Mouse (Mus musculus): Measurements from ENCODE around the gene Pou2f2. TPM values are rescaled to one million over a fixed set of nuclear protein-coding genes. Genes with fewer than 3 reads are reported as not detected.

Gene Pou2f2
- total RNA-seq, 2 experiments from 2014 or later, result 1.6 to 4.2 TPM

DNA sequence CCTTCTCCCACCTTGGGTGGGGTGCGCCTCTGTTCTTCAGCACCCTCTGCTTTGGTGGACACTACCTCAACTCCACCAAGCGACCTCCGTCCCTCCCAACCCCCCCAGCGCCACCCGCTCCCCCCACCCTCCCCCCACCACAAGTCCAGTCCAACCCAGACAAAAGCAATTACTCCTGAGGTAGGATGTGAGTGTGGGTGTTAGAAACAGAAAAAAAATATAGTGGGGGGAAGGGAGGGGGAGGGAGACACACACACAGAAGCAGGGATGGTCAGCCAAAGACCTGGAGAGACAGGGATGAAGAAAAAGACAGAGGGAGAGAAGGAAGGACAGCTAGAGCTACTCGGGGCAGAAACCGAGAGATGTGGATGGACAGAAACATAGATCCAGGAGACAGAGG, 25.7 kb downstream of the Pou2f2 start:
- no peak for ATAC-seq (replicated peaks; ENCODE audit: low FRiP score, poor library complexity, severe bottlenecking)

GRCm38 (mm10) chr7:25151916-25152556, 27.5 kb downstream of the Pou2f2 start:
- no peak for ATAC-seq (replicated peaks; ENCODE audit: low FRiP score, poor library complexity, severe bottlenecking)

DNA sequence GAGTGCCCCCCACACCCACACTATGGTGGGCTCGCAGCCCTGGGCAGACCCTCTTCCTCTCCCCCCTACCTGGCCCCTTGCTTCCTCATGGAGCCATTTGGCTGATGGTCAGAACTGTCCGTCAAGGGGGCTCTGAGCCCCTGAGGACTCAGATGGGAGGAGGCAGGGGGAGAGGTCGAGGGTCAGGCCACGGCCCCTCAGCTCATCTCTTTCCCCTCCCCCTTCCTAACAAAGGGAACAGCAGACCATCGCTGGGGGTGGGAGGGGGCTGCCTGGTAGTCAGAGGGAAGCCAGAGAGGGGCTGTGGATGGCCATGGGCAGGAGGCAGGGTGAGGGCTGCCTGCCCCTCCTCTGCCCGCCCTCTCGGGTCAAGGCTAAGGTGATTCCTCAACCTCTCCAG, 28.5 kb downstream of the Pou2f2 start:
- ATAC-seq (replicated peaks; ENCODE audit: low FRiP score, poor library complexity, severe bottlenecking), result no peak

DNA sequence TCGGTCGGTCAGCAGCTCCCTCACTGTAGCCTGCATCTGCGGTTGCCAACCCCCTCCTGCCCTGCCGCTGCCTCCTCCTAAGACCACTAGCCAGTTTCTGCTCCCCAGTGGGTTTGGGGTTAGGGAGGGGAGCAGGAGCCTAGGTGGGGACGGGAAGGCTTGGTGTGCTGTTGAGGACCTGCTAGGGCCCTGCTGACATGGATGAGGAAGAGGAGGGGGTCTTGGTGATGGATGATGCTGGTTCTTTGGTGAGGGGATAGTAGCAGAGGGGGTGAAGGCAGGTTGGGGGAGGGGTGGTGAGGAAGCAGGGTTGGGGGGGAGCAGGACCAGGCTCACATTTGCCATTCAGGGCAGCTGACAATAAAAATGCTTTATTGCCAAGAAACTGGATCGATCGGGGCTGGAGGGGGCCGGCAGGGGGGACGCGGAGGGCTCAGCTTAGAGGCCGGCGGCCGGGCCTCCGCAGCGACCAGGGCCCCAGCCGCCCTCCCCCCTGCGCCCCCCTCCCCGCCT, 29.3 kb downstream of the Pou2f2 start:
- no peak for ATAC-seq (replicated peaks; ENCODE audit: low FRiP score, poor library complexity, severe bottlenecking)

DNA sequence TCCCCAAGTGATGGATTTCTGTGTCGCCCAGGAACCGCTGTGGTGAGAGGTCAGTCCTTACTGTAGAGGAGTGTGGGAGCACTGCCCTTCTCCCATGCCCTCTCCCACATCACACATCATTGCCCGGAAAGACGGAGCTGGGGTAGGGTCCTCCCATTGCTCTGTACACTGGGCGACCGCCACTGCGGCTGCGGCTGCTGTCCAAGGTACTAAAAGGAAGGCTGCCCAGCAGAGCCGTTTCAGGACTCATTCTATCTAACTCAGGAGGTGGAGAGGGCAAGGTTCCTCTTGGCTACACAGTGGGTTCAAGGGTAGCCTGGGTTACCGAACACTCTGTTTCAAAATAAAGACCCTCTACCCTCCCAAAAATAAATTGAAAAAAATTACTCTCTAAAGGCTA, 33.6 kb downstream of the Pou2f2 start:
- no peak for ATAC-seq (replicated peaks; ENCODE audit: low FRiP score, poor library complexity, severe bottlenecking)

GRCm38 (mm10) chr7:25141761-25142160, 37.8 kb downstream of the Pou2f2 start:
- no peak; the same call in 1 of the 2 replicates for ATAC-seq (replicated peaks; ENCODE audit: low FRiP score, poor library complexity, severe bottlenecking)

DNA sequence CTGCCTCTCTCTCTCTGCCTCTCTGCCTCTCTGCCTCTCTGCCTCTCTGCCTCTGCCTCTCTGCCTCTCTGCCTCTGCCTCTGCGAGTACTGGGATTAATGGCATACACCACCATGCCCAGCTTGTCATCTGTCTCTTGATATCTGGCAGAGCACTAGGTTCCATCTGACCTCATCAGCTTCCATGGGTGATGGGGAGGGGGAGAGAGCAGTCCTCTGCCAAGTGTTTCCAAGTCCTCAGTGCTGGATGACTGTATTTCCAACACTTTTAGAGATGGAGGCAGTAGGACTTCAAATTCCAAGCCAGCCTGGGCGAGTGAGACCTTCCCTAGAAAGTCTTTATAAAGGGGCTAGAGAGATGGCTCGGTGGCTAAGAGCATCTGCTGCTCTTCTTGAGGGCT, 42.0 kb downstream of the Pou2f2 start:
- ATAC-seq (replicated peaks; ENCODE audit: low FRiP score, poor library complexity, severe bottlenecking), result no peak

DNA sequence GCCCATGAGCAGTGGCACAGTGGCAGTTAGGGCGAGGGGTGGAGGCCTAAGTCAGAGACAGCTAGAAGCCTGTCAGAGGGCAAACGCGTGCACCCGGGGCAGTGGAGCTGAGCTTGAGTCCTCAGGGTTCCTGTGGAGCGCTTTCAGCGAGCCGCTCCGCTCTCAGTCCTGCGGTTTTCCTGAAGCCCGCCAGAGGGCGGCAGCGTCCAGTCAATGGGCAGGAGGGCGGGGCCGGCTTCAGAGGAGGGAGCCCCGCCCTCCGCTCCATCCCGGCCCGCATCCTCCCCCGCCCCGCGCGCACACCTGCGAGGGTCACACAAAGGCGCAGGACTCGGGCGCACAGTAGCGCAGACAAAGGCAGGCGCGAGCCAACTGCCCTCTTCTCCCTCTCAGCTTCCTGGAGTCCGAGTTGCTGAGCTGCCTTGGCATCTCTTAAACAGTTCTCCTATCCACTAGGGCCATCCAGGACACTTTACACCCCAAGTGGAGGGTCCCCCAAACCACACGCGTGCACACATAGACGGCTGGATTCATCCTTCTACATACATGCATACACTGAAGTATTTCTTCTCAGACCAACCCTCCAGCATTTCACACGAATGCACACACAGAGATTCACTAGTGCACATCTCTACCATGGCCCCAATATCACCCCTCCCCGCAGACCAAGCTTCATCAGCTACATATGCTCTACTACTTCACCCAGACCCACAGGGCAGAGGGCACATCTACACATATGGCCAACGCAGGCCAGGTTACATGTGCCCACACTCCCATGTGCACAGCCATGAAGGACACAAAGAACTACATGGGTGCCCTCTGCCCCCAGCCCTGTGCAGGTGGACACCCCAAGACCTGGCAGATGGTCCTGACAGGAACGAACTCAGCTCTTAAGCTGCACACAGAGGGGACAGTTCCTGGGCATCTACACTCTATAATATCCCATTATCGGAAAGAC, 46.2 kb downstream of the Pou2f2 start:
- peak; percentile 90 for ATAC-seq (replicated peaks; ENCODE audit: low FRiP score, poor library complexity, severe bottlenecking)

DNA sequence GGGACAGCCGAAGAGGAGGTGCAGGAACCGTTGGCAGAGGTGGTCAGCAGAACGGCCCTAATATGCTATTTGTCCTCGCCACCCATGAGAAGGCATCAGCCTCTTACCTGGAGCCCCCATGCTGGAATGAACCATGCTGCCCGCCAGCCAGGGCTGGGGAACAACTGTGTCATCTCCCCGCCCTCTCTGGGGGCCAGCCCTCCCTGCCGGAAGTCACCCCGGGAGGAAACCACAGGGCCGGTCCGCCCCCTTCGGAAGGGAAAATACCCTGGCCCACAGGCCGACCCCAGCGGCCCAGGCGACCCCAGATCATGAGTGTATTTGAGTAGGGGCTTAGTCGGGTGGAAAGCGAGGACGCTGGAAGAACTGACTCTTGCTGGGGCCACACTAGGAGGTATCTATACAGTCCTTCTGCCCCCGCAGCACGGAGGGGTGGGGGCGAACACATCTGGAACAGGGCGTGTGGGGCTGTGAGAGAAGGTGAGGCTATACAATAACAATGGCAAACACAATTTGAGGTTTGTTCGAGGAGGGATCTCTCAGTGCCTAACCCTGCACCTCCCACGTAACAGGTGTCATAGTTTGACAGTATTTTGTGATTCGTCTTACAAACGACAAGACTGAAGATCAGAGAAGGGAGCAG, 47.1 kb downstream of the Pou2f2 start:
- no peak for ATAC-seq (replicated peaks; ENCODE audit: low FRiP score, poor library complexity, severe bottlenecking)

DNA sequence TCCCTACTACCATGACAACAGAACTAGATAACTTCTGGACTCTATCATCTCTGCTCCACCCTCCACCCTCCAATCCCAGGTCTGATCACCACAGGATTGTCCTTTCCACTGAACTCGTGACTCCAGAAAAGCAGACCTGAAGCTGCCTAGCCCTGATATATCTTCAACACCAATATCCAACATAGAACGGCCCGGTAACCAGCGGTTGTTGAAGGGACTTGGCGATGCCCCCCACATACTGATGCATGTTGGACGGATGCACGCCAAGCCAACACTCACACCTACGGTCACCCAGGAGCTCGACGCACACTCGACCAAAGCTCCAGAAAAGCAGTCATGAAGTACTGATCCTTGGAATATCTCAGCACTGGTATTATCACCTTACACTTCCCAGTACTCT, 48.3 kb downstream of the Pou2f2 start:
- no peak for ATAC-seq (replicated peaks; ENCODE audit: low FRiP score, poor library complexity, severe bottlenecking)

DNA sequence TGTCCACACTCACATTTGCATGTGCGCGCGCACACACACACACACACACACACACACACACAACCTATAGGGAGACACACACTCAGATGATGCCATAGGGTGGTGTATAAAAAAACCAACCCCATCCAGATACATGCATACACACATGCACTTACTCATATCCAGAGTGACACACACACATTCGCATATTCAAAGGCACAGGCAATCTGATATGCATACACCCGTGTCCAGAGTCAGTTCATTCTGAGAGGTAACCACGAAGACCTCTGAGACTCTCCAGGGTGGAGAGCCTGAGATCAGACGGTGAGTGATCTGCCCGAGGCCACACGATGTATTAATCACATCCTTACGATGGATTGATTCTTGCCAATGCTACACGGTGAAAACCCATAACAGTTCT, 49.0 kb downstream of the Pou2f2 start:
- no peak for ATAC-seq (replicated peaks; ENCODE audit: low FRiP score, poor library complexity, severe bottlenecking)

DNA sequence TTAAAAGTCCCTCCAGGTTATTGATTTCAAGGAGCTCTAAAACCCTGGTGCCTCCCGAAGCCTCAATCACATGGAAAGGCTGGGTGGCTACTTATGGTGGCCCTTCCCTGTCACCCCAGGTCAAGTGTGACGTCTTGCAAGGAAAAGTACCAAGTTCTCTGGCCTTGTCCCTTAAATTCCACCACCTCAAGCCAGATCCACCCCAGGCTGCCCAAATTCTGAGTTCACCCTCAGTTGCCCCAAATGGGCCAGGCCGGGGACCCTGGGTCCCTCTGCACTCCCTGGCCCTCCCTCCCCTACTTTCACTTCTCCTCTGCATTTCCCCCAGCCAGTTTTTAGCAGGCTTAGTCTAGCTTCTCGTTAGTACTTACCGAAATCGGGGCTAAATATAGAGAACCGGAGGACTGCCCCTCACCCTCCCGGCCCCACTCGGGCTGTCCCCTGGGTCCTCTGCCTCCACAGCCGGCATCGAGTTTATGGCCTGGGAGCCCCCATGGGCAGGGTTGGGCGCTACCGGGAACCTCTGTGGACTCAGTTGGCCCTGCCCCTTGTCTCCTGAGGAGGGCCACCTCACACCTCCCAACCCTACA, 50.0 kb downstream of the Pou2f2 start:
- ATAC-seq (replicated peaks; ENCODE audit: low FRiP score, poor library complexity, severe bottlenecking), result no peak

- no peak for ATAC-seq (replicated peaks; ENCODE audit: low FRiP score, poor library complexity, severe bottlenecking)
These were observed 51.6 kb downstream of the Pou2f2 start for GRCm38 (mm10) chr7:25127971-25128370.

DNA sequence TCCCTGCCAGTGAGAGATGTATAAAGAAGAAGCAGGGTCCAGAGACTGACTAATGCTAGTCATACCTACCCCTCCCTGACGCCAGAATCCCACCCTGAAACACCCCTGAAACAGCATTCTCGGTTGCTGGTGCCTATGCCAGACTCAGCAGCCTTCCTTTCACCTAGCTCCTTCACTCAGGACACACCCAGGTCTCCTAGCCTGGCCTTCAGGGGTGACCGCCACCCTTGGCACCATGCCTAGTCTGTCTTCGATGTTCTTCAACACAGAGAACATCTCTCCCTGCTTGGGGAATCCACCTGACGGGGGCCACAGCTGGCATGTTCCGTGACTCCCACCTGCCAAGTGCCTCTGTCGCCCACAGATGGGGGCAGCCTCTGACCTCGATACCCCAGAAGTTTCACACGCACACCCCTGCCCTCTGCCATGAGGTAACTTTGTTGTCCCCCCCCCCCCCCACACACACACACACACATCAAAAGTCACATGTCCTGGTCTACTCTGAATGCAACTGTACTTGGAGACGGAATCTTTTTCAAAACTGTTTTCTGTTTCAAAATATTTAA, 53.7 kb downstream of the Pou2f2 start:
- ATAC-seq (replicated peaks; ENCODE audit: low FRiP score, poor library complexity, severe bottlenecking), result no peak

- no peak for ATAC-seq (replicated peaks; ENCODE audit: low FRiP score, poor library complexity, severe bottlenecking)
These were observed 58.2 kb downstream of the Pou2f2 start for GRCm38 (mm10) chr7:25121240-25121786.

- ATAC-seq (replicated peaks; ENCODE audit: low FRiP score, poor library complexity, severe bottlenecking), result no peak
These were observed 59.3 kb downstream of the Pou2f2 start for GRCm38 (mm10) chr7:25120061-25120834.

DNA sequence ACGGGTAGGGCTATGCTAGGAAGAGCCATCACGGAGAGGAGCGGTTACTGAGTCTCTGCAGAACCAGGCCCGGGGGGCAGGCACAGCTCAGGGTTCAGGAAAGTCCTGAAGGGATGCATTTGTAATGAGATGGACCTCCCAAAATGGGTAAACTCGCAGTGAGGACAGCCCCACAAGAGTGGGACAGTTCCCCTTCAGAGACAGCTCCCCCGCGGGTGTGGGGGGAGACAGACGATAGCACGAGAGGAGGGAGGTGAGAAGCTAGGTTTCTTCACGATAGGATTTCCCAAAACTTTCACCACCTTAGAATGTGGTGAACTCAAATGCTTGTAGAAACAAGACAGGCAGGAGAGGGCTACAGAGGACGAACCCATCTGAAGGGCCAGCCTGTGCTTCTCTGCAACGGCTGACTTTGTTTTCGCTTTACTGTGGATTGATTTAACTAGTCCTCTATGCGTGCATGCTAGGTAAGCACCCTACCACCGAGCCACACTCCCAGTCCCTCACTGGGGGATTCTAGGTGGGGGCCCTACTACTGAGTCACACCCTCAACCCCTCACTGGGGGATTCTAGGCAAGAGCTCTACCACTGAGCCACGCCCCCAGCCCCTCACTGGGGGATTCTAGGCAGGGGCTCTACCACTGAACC, 66.4 kb downstream of the Pou2f2 start:
- ATAC-seq (replicated peaks; ENCODE audit: low FRiP score, poor library complexity, severe bottlenecking), result no peak; the same call in 1 of the 2 replicates
